Mouse (Mus musculus): ENCODE measurements around the gene 5430419D17Rik. TPM values are rescaled to one million over a fixed set of nuclear protein-coding genes. Genes with fewer than 3 reads are reported as not detected.

Gene 5430419D17Rik
- polyA plus RNA-seq, 1 experiment from 2014 or later: 0.61 TPM

DNA sequence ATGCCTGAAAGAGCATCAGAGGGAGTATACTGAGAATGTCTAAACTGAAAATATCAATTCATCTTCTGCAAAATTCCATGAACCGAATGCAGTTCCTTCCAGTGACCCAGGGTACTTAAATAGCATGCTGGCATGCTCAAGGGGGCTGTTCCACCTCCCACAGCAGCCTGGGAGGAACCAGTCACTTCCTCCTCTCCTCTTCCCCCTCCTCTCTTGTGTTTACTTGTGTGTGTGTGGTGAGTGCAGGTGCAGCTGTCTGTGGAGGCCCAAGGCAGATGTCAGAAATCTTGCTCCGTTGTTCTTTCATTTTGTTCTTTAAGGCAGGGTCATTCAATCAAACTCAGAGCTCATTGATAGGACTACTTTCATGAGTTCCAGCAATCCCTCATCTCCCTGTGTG lies 5.1 kb upstream of the 5430419D17Rik start:
- H3K9me3 ChIP-seq (ENCODE audit: control insufficient read depth, low read length): no peaks in the 10 kb centered on the region
- 48% methylated on average over 2 of the region's 2 CpGs for WGBS
- H3K27me3 ChIP-seq (ENCODE audit: control insufficient read depth, insufficient read depth, low read length): no peaks in the 10 kb centered on the region
- ATAC-seq (ENCODE audit: insufficient number of reproducible peaks, insufficient read depth, low FRiP score, low read depth): no peak
- no peak overlapping the region for H3K4me3 ChIP-seq (ENCODE audit: control insufficient read depth in 1 of 2, insufficient read depth in 1 of 2, low read depth in 1 of 2, low read length in 2 of 2)
- H3K4me1 ChIP-seq (ENCODE audit: control insufficient read depth in 2 of 2, insufficient read depth in 2 of 2, low read length in 2 of 2): no peaks in the 10 kb centered on the region
- no peaks in the 10 kb centered on the region for H3K36me3 ChIP-seq (ENCODE audit: control insufficient read depth, insufficient read depth, low read length)
- H3K27ac ChIP-seq (replicated peaks in 1 of 2; ENCODE audit: control insufficient read depth in 1 of 2, insufficient read depth in 1 of 2, low read depth in 2 of 2, low read length in 2 of 2): no peak overlapping the region
- no peak overlapping the region for H3K9ac ChIP-seq (ENCODE audit: low read length)
- no peak overlapping the region for H3K4me2 ChIP-seq (ENCODE audit: low read length)

DNA sequence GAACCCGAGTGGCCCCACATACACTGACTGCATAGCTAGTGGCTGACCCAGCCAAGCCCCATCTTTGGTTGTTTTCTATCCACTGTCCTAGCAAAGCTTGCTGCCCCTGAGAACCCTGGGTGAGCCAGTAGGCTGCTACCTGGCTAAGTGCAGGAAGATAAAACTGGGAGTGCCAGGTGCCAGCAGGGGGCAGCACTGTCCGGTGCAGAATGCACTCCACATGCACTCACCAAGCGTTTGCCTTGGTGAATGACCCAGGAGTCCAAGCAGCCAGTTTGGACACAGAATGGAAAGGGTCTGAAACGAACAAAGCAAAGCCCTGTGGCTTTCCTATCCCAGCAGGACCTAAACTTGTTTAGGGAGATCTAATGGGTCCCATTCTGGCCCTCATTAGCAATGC lies 8.5 kb downstream of the 5430419D17Rik start:
- Histone ChIP-seq H3K36me3 (ENCODE audit: control insufficient read depth, insufficient read depth, low read length) (no peaks in the 10 kb centered on the region), H3K4me2 (ENCODE audit: low read length) (no peak overlapping the region), H3K27ac (replicated peaks in 1 of 2; ENCODE audit: control insufficient read depth in 1 of 2, insufficient read depth in 1 of 2, low read depth in 2 of 2, low read length in 2 of 2) (no peak overlapping the region), H3K4me1 (ENCODE audit: control insufficient read depth in 2 of 2, insufficient read depth in 2 of 2, low read length in 2 of 2) (no peaks in the 10 kb centered on the region), H3K4me3 (ENCODE audit: control insufficient read depth in 1 of 2, insufficient read depth in 1 of 2, low read depth in 1 of 2, low read length in 2 of 2) (no peak overlapping the region), H3K9ac (ENCODE audit: low read length) (no peak overlapping the region), H3K27me3 (ENCODE audit: control insufficient read depth, insufficient read depth, low read length) (0 out of 2 replicates have a peak, but pooled peaks cover 2% of the 10 kb centered on the region), H3K9me3 (ENCODE audit: control insufficient read depth, low read length) (no peaks in the 10 kb centered on the region)
- ATAC-seq (ENCODE audit: insufficient number of reproducible peaks, insufficient read depth, low FRiP score, low read depth): no peak
- 36% methylated on average over 4 of the region's 4 CpGs for WGBS

DNA sequence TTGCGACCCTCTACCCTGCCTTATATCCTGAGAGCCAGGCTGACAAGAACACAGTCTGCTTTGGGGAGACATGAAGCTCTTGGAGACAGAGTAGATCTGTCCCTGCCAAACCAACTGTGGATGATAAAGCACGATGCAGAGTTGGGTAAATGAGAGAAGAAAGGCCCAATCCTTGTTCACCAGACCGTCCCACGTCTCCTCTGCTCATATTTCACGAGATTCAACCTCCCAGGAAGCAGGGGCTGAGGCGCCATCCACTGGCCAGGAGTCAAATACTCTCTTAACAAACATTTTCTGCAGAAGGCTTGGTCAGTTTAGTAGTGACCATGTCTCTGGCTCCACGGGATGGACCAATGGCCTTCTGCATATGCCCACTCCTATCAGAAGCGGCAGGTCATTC lies 10.1 kb downstream of the 5430419D17Rik start:
- no peak overlapping the region for H3K4me2 ChIP-seq (ENCODE audit: low read length)
- no peak overlapping the region for H3K4me3 ChIP-seq (ENCODE audit: control insufficient read depth in 1 of 2, insufficient read depth in 1 of 2, low read depth in 1 of 2, low read length in 2 of 2)
- WGBS: 59% methylated on average over 8 of the region's 8 CpGs
- H3K27me3 ChIP-seq (ENCODE audit: control insufficient read depth, insufficient read depth, low read length): 0 out of 2 replicates have a peak, but pooled peaks cover 2% of the 10 kb centered on the region
- H3K9ac ChIP-seq (ENCODE audit: low read length): no peak overlapping the region
- H3K36me3 ChIP-seq (ENCODE audit: control insufficient read depth, insufficient read depth, low read length): no peaks in the 10 kb centered on the region
- H3K4me1 ChIP-seq (ENCODE audit: control insufficient read depth in 2 of 2, insufficient read depth in 2 of 2, low read length in 2 of 2): no peaks in the 10 kb centered on the region
- ATAC-seq (ENCODE audit: insufficient number of reproducible peaks, insufficient read depth, low FRiP score, low read depth): no peak
- H3K27ac ChIP-seq (replicated peaks in 1 of 2; ENCODE audit: control insufficient read depth in 1 of 2, insufficient read depth in 1 of 2, low read depth in 2 of 2, low read length in 2 of 2): no peak overlapping the region
- no peaks in the 10 kb centered on the region for H3K9me3 ChIP-seq (ENCODE audit: control insufficient read depth, low read length)

DNA sequence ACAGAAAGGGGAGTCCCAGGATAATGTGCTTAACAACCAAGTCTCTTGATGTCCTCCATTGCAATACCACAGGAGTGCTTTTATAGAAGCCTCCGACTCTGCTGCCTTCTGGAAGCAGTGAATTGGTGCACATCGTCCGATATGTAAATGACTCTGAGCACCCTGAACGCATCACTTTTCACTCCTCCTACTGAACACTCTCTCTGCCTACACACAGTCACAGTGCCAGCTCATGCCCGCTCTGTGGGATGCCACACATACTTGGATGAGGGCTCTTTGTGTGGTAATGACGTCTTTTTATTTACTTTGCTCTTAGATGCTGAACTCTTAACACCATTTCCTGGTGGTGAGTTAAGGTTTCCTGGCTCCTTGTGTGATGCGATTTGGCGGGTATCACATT lies 12.8 kb downstream of the 5430419D17Rik start:
- H3K36me3 ChIP-seq (ENCODE audit: control insufficient read depth, insufficient read depth, low read length): no peaks in the 10 kb centered on the region
- H3K27ac ChIP-seq (replicated peaks in 1 of 2; ENCODE audit: control insufficient read depth in 1 of 2, insufficient read depth in 1 of 2, low read depth in 2 of 2, low read length in 2 of 2): no peak overlapping the region
- H3K4me2 ChIP-seq (ENCODE audit: low read length): no peak overlapping the region
- 66% methylated on average over 8 of the region's 8 CpGs for WGBS
- H3K27me3 ChIP-seq (ENCODE audit: control insufficient read depth, insufficient read depth, low read length): 0 out of 2 replicates have a peak, but pooled peaks cover 1% of the 10 kb centered on the region
- ATAC-seq (ENCODE audit: insufficient number of reproducible peaks, insufficient read depth, low FRiP score, low read depth): no peak
- H3K9me3 ChIP-seq (ENCODE audit: control insufficient read depth, low read length): no peaks in the 10 kb centered on the region
- H3K4me3 ChIP-seq (ENCODE audit: control insufficient read depth in 1 of 2, insufficient read depth in 1 of 2, low read depth in 1 of 2, low read length in 2 of 2): no peak overlapping the region
- H3K9ac ChIP-seq (ENCODE audit: low read length): no peak overlapping the region
- no peaks in the 10 kb centered on the region for H3K4me1 ChIP-seq (ENCODE audit: control insufficient read depth in 2 of 2, insufficient read depth in 2 of 2, low read length in 2 of 2)

DNA sequence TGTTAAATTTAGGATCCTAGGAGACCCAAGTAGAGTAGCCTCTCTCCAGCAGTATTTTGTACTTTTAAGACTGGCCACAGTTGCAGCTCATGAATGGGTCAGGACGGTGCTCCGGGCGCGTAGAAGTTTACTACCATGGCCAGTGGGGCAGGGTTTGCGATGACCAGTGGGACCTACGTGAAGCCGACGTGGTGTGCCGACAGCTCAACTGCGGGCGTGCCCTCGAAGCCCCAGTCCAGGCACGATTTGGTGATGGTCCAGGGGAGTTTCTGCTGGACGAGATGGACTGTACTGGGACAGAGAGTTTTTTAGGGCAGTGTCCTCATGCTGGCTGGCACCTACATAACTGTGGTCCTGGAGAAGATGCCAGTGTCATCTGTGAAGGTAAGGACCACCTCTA lies 13.8 kb downstream of the 5430419D17Rik start:
- 83% methylated on average over 14 of the region's 14 CpGs for WGBS

DNA sequence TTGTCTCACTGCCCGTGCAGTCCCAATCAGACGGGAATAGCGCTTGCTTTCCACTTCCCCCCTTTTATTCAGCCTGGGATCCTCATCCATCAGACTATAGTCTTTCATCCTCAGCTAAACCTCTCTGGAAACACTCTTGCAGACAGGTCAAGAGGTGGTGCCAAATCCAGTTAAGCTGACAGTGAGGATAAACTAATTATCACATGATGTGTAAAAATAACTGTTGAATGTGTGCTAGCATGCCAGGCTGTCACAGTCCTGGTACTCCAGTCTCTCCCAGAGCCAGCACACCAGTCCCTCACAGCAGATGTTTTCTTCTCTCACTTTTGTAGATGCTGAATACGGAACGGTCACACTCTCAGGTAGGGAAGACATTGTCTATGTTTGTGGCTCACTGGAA lies 48.9 kb downstream of the 5430419D17Rik start:
- WGBS: 47% methylated on average over 5 of the region's 5 CpGs
- no peak for ATAC-seq (ENCODE audit: insufficient number of reproducible peaks, insufficient read depth, low FRiP score, low read depth)
- Histone ChIP-seq H3K4me3 (ENCODE audit: control insufficient read depth in 1 of 2, insufficient read depth in 1 of 2, low read depth in 1 of 2, low read length in 2 of 2) (no peak overlapping the region), H3K4me1 (ENCODE audit: control insufficient read depth in 2 of 2, insufficient read depth in 2 of 2, low read length in 2 of 2) (no peaks in the 10 kb centered on the region; a peak in 1 of 4 replicates), H3K36me3 (ENCODE audit: control insufficient read depth, insufficient read depth, low read length) (no peaks in the 10 kb centered on the region), H3K27me3 (ENCODE audit: control insufficient read depth, insufficient read depth, low read length) (no peaks in the 10 kb centered on the region), H3K9me3 (ENCODE audit: control insufficient read depth, low read length) (no peaks in the 10 kb centered on the region), H3K27ac (replicated peaks in 1 of 2; ENCODE audit: control insufficient read depth in 1 of 2, insufficient read depth in 1 of 2, low read depth in 2 of 2, low read length in 2 of 2) (no peak overlapping the region), H3K4me2 (ENCODE audit: low read length) (no peak overlapping the region), H3K9ac (ENCODE audit: low read length) (no peak overlapping the region)

More for the DNA sequence above, 13.8 kb downstream of the 5430419D17Rik start:
- Histone ChIP-seq H3K4me3 (ENCODE audit: control insufficient read depth in 1 of 2, insufficient read depth in 1 of 2, low read depth in 1 of 2, low read length in 2 of 2) (no peak overlapping the region), H3K27ac (replicated peaks in 1 of 2; ENCODE audit: control insufficient read depth in 1 of 2, insufficient read depth in 1 of 2, low read depth in 2 of 2, low read length in 2 of 2) (no peak overlapping the region), H3K9me3 (ENCODE audit: control insufficient read depth, low read length) (no peaks in the 10 kb centered on the region), H3K9ac (ENCODE audit: low read length) (no peak overlapping the region), H3K36me3 (ENCODE audit: control insufficient read depth, insufficient read depth, low read length) (no peaks in the 10 kb centered on the region), H3K27me3 (ENCODE audit: control insufficient read depth, insufficient read depth, low read length) (no peaks in the 10 kb centered on the region), H3K4me1 (ENCODE audit: control insufficient read depth in 2 of 2, insufficient read depth in 2 of 2, low read length in 2 of 2) (no peaks in the 10 kb centered on the region), H3K4me2 (ENCODE audit: low read length) (no peak overlapping the region)
- no peak for ATAC-seq (ENCODE audit: insufficient number of reproducible peaks, insufficient read depth, low FRiP score, low read depth)

DNA sequence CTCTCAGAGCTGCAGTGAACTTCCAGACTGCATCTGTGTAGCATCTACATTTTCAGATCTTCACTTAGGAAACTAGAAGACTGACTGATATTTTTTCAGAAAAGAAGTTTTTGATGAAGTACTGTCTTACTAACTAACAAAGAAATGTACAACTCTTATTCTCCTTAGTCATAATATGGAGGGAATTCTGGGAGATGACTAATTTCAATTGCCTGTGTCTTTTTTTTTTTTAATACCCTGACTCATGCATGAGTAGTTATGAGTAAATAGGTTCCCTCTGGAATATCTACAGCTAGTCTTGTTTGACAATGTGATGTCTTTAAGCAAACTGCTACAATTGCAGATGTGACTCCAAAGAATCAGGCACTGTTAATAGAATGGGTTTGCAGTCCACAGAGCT lies 61.9 kb downstream of the 5430419D17Rik start:
- H3K27ac ChIP-seq (replicated peaks in 1 of 2; ENCODE audit: control insufficient read depth in 1 of 2, insufficient read depth in 1 of 2, low read depth in 2 of 2, low read length in 2 of 2): no peak overlapping the region

DNA sequence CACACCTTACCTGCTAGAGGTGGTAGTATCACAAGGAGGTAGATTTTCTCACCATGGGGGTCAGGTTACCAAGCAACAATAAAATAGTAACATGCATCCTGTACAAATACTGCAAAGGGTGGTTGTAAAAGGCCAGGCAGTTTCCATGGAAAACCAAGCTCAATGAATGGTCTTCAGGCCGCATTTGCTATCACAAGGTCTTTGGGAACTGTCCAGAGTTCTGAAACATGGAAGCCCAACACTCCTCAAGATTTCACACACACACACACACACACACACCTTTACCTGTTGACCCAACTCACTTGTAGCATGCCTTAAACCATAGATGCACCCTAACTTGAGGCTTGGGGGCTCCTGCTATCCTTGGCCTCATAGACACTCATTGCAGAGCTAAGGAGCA lies 70.8 kb downstream of the 5430419D17Rik start:
- Histone ChIP-seq H3K4me3 (ENCODE audit: control insufficient read depth in 1 of 2, insufficient read depth in 1 of 2, low read depth in 1 of 2, low read length in 2 of 2) (no peak overlapping the region), H3K4me2 (ENCODE audit: low read length) (no peak overlapping the region), H3K27ac (replicated peaks in 1 of 2; ENCODE audit: control insufficient read depth in 1 of 2, insufficient read depth in 1 of 2, low read depth in 2 of 2, low read length in 2 of 2) (no peak overlapping the region), H3K36me3 (ENCODE audit: control insufficient read depth, insufficient read depth, low read length) (no peaks in the 10 kb centered on the region), H3K9me3 (ENCODE audit: control insufficient read depth, low read length) (no peaks in the 10 kb centered on the region), H3K27me3 (ENCODE audit: control insufficient read depth, insufficient read depth, low read length) (no peaks in the 10 kb centered on the region), H3K9ac (ENCODE audit: low read length) (no peak overlapping the region), H3K4me1 (ENCODE audit: control insufficient read depth in 2 of 2, insufficient read depth in 2 of 2, low read length in 2 of 2) (no peaks in the 10 kb centered on the region)
- ATAC-seq (ENCODE audit: insufficient number of reproducible peaks, insufficient read depth, low FRiP score, low read depth): no peak
- WGBS: 5% methylated on average over 1 of the region's 1 CpGs

More for the DNA sequence above, 61.9 kb downstream of the 5430419D17Rik start:
- H3K4me2 ChIP-seq (ENCODE audit: low read length): no peak overlapping the region
- H3K27me3 ChIP-seq (ENCODE audit: control insufficient read depth, insufficient read depth, low read length): no peaks in the 10 kb centered on the region
- H3K4me3 ChIP-seq (ENCODE audit: control insufficient read depth in 1 of 2, insufficient read depth in 1 of 2, low read depth in 1 of 2, low read length in 2 of 2): no peak overlapping the region
- no peaks in the 10 kb centered on the region for H3K9me3 ChIP-seq (ENCODE audit: control insufficient read depth, low read length)
- H3K4me1 ChIP-seq (ENCODE audit: control insufficient read depth in 2 of 2, insufficient read depth in 2 of 2, low read length in 2 of 2): no peaks in the 10 kb centered on the region
- H3K9ac ChIP-seq (ENCODE audit: low read length): no peak overlapping the region
- ATAC-seq (ENCODE audit: insufficient number of reproducible peaks, insufficient read depth, low FRiP score, low read depth): no peak
- H3K36me3 ChIP-seq (ENCODE audit: control insufficient read depth, insufficient read depth, low read length): no peaks in the 10 kb centered on the region
